Mouse (Mus musculus) T-helper 2 cell (primary cell): Measurements from ENCODE around the gene Acp7.
"Not testable (repeated sequence)": the region's sequence is repeated elsewhere in the genome, so short reads cannot be mapped to it uniquely, and the experiment has no call there.

Experiments used
- in situ Hi-C: fragments of 300-600 bp; cut with MboI, MseI; formaldehyde crosslinking; loops from one replicate; pipeline ENCODE4 v1.15.1; 2025; ENCODE audit warnings: high pct_unique_total_duplicates

The Acp7 gene

DNA sequence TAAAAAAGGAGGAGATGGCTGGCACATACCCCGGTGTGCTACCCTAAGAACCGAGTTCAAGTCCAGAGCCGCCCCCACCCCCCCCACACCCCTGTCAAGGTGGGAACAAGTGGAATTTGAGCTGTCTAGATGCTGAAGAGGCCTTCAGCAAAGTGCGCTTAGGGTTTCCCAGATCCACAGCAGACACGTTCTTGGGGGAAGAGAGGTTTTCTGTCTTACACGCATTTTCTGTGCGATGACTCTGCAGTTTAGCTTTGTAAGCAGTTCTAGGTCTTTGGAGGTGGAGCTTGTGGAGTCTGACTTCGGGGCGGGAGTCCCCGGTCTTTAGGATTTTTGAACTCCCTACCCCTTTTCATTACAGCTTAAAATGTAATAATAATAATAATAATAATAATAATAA lies at the start of gene Acp7:
Acp7 (minus strand) TSS at position 260 of the 400 bp plus-strand sequence.
- in situ Hi-C loops: loop anchor here (10.0 kb wide), 2 partner anchors 854 to 1064 kb away; no protein-coding TSS in a partner anchor

- in situ Hi-C loops: no loop called here
Observed at GRCm38 (mm10) chr7:28677624-28678023, 46.5 kb upstream of the Acp7 start.

GRCm38 (mm10) chr7:28676811-28677541 lies 45.8 kb upstream of the Acp7 start:
- in situ Hi-C loops: no loop called here

DNA sequence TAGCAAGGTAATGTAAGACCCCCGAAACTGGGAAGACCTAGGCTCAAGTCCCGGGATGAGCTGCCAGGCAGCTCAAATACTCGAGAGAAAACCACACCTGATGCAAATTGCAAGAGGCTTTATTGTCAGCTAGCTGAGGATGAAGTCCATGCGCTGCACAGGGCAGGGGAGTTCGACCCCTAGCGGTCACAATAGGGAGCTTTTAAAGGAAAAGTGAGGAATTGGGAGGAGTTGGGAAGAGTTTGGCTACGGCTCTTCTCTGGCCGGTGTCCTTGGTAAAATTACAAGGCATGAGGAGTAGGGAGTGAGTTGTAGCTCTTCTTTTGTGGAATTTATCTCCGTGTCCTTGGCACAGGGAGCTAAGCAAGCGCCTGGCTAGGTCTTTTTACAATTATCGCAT lies 44.6 kb upstream of the Acp7 start:
- in situ Hi-C loops: no loop called here

- in situ Hi-C loops: no loop called here
Observed at GRCm38 (mm10) chr7:28674994-28675393, 43.9 kb upstream of the Acp7 start.

DNA sequence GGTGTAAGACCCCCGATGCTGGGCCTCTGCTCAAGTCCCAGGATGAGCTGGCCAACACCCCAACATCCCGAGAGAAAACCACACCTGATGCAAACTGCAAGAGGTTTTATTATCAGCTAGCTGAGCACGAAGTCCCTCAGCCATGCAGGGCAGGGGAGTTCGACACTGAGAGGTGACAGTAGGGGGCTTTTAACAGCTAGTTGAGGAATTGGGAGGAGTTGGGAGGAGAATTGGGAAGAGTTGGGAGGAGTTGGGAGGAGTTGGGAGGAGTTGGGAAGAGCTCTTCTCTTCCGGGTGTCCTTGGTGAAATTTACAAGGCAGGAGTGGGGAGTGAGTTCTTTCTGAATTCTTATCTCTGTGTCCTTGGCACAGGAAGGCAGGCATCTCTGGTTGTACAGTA lies 41.7 kb upstream of the Acp7 start:
- in situ Hi-C loops: not testable (repeated sequence)

DNA sequence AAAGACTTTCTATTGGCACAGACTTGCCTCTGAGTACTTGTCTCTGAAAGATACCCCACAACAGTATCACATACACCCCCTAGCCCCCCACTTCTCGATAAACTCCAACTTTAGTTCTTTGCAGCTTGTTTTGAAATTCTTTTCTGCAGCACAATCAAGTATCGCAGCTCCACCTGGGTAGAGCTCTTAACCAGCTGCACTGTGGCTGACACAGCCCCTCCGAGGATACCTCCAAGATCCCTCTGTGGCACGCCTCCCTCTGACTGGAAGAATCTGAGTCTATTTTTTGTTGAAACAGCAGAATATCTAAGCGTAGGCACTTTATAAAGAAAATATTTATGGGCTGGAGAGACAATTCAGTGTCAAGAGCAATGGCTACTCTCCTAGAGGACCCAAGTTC lies 41.1 kb upstream of the Acp7 start:
- in situ Hi-C loops: no loop called here

DNA sequence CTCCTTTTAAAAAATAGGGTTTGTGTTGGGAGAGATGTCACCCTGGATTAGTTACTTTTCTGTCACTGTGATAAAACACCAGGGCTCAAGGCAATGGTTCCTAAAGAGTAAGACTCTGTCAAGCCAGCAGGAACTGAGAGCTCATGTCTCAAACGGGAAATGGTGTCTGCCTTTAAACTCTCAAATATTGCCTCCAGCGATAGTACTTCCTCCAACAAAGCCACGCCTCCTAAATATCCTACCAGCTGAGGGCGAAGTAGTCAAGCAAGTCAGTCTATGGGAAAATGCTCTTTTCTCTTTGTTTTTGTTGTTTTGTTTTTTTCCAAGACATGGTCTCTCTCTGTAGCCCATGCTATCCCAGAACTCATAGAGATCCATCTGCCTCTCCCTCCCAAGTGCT lies 40.0 kb upstream of the Acp7 start:
- in situ Hi-C loops: no loop called here

DNA sequence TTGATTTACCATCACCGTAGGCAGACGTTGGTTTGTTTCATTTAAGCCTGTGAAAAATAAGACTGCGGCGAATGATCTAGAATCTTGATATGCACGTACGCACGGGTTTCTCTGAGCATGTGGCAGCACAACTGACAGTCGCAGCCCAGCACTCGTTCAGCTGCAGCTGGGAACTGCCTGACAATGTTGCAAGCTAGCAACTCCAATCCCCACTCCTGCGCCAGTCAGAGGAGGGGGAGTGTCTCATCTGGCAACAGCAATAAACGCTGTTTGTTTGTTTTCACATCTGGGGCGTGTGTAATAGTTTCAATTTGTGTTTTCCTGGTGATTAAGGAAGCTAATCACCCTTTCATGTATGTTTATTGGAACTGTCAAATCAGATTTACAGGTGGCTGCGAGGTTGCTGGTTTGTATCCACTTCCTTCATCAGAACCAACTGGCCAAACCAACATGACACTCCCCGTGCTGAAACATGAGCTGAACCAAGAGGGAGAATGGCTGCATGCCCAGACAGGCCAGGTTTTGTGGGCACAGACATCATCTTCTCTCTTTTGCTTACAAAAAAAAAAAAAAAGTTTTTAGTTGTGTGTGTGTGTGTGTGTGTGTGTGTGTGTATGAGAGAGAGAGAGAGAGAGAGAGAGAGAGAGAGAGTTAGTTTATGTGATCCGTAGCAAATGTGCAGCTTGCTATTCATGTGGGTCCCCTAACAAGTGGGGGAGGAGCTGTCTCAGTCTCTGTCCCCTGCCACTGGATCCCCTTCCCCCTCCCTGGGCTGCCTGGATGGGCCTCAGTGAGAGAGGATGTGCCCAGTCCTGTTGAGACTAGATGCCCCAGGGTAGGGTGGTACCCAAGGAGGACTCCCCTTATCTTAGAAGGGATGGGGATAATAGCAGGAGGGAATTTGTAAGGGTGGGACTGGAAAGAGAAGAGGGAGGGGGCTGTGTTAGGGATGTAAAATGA lies 34.8 kb upstream of the Acp7 start:
- in situ Hi-C loops: loop anchor here (5.0 kb wide), 1 partner anchor 36 kb away; no protein-coding TSS in a partner anchor

DNA sequence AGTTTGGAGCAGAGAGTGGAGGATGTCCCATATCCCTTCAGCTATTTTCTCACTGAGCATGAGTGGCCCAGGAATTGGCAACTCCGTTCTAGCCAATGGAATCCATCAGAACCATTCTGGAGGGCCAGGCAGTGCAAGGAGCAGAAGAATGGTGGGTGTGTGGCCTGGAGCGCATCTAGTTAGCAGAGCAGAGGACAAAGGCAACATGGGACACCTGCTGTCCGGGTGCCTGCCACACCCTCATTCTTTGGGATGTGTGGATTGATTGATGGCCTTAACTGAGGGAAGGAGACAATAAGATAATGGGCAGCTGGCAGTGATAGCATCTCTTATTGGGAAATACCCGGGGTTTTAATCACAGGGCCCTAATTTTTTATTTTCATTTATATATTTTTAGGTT lies 25.3 kb upstream of the Acp7 start:
- in situ Hi-C loops: no loop called here

GRCm38 (mm10) chr7:28651157-28651556 lies 20.0 kb upstream of the Acp7 start:
- in situ Hi-C loops: no loop called here

GRCm38 (mm10) chr7:28647016-28647415 lies 15.9 kb upstream of the Acp7 start:
- in situ Hi-C loops: no loop called here

- in situ Hi-C loops: no loop called here
Observed at GRCm38 (mm10) chr7:28645947-28646475, 14.9 kb upstream of the Acp7 start.

- in situ Hi-C loops: no loop called here
Observed at GRCm38 (mm10) chr7:28645366-28645765, 14.2 kb upstream of the Acp7 start.

DNA sequence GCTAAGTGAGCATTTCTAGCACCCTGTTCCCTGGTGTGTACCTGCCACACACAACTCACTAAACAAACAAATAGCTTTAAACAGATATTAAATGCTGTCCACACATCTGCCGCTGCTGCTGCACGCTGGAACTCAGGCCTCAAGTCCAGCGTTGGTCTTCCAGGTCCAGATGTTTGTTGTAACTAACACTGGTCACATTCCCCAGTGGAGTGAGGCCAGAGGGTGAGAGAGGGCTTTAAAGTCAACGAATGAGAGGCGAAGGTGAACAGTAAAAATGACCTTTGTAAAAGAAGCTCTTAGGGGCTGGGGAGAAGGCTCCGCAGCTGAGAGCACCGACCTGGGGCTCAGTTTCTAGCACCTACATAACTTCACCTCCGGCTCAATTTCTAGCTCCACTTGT lies 10.4 kb upstream of the Acp7 start:
- in situ Hi-C loops: no loop called here

DNA sequence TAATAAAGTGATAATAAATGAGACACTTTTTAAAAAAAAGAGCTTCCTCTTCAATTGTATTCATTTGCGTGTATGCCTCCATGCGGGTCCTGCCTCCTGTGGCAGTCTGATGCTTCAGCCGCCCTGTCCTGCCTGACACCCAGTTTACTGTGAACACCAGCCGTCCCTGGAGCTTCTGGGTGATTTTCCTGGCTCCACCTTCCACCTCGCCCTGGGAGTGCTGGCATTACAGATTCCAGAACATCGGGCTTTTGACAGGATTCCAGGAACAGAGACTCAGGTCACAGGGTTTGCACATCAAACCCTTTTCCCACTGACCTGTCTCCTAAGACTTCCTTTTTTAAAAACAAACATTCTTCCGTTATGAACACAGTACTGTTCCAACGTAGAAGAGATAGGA lies 6.4 kb upstream of the Acp7 start:
- in situ Hi-C loops: loop anchor here (10.0 kb wide), 2 partner anchors 847 to 1057 kb away; no protein-coding TSS in a partner anchor

- in situ Hi-C loops: loop anchor here (10.0 kb wide), 2 partner anchors 851 to 1061 kb away; no protein-coding TSS in a partner anchor
Observed at GRCm38 (mm10) chr7:28634128-28634527, 3.0 kb upstream of the Acp7 start.

- in situ Hi-C loops: no loop called here
Observed at GRCm38 (mm10) chr7:28624791-28625190, 6.3 kb downstream of the Acp7 start.

DNA sequence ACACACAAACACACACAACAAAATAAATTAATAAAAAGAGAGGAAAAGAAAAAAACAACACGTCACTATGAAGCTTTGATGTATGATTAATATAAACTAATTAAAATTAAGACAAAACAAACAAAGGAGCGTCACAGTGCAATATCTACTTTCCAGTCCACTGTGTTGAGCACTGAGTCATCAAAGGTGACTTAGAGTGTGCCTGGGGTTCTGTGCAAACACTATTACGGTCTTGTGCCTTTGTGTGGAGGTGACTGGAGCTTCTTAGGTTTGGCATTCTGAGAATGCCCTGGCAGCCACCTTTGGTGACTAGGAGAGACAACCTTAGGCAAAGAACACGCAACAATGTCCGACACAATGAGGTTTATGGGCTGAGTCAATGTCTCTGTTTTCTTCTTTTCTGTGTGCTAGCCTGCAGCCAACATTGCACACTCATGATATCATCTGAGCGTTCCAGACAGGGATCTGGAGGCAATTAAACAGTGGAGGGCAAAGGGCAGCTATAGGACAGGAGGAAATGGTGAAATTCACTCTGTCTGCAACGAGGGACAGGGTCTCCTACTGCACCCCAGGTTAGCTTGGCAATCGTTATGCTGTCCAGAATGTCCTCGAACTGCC lies 11.9 kb downstream of the Acp7 start:
- in situ Hi-C loops: no loop called here

- in situ Hi-C loops: loop anchor here (10.0 kb wide), 1 partner anchor 119 kb away; no protein-coding TSS in a partner anchor
Observed at GRCm38 (mm10) chr7:28605951-28606350, 25.2 kb downstream of the Acp7 start.

GRCm38 (mm10) chr7:28603788-28604187 lies 27.3 kb downstream of the Acp7 start:
- in situ Hi-C loops: loop anchor here (10.0 kb wide), 1 partner anchor 121 kb away; no protein-coding TSS in a partner anchor
